Mouse (Mus musculus) 416B (cell line): ENCODE data around the gene Gpx2.

ENCODE experiments used
- DNase-seq: peaks from one replicate; pipeline ENCODE4 v3.0.0; 2011; ENCODE audit warnings: low read depth

Gene Gpx2

GRCm38 (mm10) chr12:76752652-76753318 is 42.6 kb downstream of the Gpx2 start:
- peak; percentile 41 for DNase-seq

- DNase-seq: no peak
Observed at GRCm38 (mm10) chr12:76750866-76751459, 44.4 kb downstream of the Gpx2 start.
